Mouse (Mus musculus) cerebral cortex, adult 2 months (tissue): Measurements from ENCODE around the gene Cmss1.

Experiments
- WGBS: fragments of 180-500 bp; shearing (Covaris S2); methylation state at CpG from one replicate; pipeline ENCODE4 v1.1.7; 2018; 5-methylcytosine and 5-hydroxymethylcytosine counted together

Gene Cmss1

GRCm38 (mm10) chr16:57556244-57556643 is 50.4 kb downstream of the Cmss1 start:
- WGBS: 64% methylated on average over 2 of the region's 2 CpGs

- WGBS: 81% methylated on average over 4 of the region's 4 CpGs
Measured at GRCm38 (mm10) chr16:57555667-57556066, 51.0 kb downstream of the Cmss1 start.

GRCm38 (mm10) chr16:57554886-57555400 is 51.7 kb downstream of the Cmss1 start:
- 89% methylated on average over 6 of the region's 6 CpGs for WGBS

- WGBS: 77% methylated on average over 5 of the region's 5 CpGs
Measured at GRCm38 (mm10) chr16:57552709-57553108, 54.0 kb downstream of the Cmss1 start.

GRCm38 (mm10) chr16:57551617-57552016 is 55.0 kb downstream of the Cmss1 start:
- WGBS: 84% methylated on average over 2 of the region's 2 CpGs

GRCm38 (mm10) chr16:57550817-57551216 is 55.8 kb downstream of the Cmss1 start:
- WGBS: 85% methylated on average over 2 of the region's 2 CpGs

- whole genome bisulfite sequencing: 73% methylated on average over 3 of the region's 3 CpGs
Measured at GRCm38 (mm10) chr16:57550088-57550487, 56.6 kb downstream of the Cmss1 start.

GRCm38 (mm10) chr16:57549061-57550037 is 57.3 kb downstream of the Cmss1 start:
- WGBS: 3% methylated on average over 64 of the region's 64 CpGs

- WGBS: 74% methylated on average over 2 of the region's 2 CpGs
Measured at GRCm38 (mm10) chr16:57548608-57549007, 58.1 kb downstream of the Cmss1 start.

- whole genome bisulfite sequencing: 54% methylated on average over 1 of the region's 1 CpGs
Measured at GRCm38 (mm10) chr16:57546355-57546754, 60.3 kb downstream of the Cmss1 start.

- 66% methylated on average over 8 of the region's 8 CpGs for WGBS
Measured at GRCm38 (mm10) chr16:57544441-57544840, 62.2 kb downstream of the Cmss1 start.

- WGBS: 93% methylated on average over 3 of the region's 3 CpGs
Measured at GRCm38 (mm10) chr16:57543243-57543642, 63.4 kb downstream of the Cmss1 start.

GRCm38 (mm10) chr16:57536511-57536910 is 70.2 kb downstream of the Cmss1 start:
- WGBS: 74% methylated on average over 7 of the region's 7 CpGs

GRCm38 (mm10) chr16:57534811-57535210 is 71.9 kb downstream of the Cmss1 start:
- WGBS: 79% methylated on average over 1 of the region's 1 CpGs

GRCm38 (mm10) chr16:57534365-57534764 is 72.3 kb downstream of the Cmss1 start:
- WGBS: 90% methylated on average over 1 of the region's 1 CpGs

GRCm38 (mm10) chr16:57532081-57532493 is 74.6 kb downstream of the Cmss1 start:
- WGBS: 72% methylated on average over 6 of the region's 6 CpGs

GRCm38 (mm10) chr16:57530547-57530946 is 76.1 kb downstream of the Cmss1 start:
- 95% methylated on average over 4 of the region's 4 CpGs for WGBS

GRCm38 (mm10) chr16:57528457-57528856 is 78.2 kb downstream of the Cmss1 start:
- WGBS: 61% methylated on average over 4 of the region's 4 CpGs

GRCm38 (mm10) chr16:57526893-57527292 is 79.8 kb downstream of the Cmss1 start:
- WGBS: 87% methylated on average over 7 of the region's 7 CpGs

GRCm38 (mm10) chr16:57525476-57525875 is 81.2 kb downstream of the Cmss1 start:
- WGBS: 81% methylated on average over 4 of the region's 4 CpGs

- WGBS: 81% methylated on average over 5 of the region's 5 CpGs
Measured at GRCm38 (mm10) chr16:57525046-57525445, 81.6 kb downstream of the Cmss1 start.

GRCm38 (mm10) chr16:57515636-57516035 is 91.0 kb downstream of the Cmss1 start:
- 73% methylated on average over 10 of the region's 10 CpGs for WGBS

- 76% methylated on average over 4 of the region's 4 CpGs for WGBS
Measured at GRCm38 (mm10) chr16:57514371-57514770, 92.3 kb downstream of the Cmss1 start.
